Mouse (Mus musculus) thymus, postnatal 10 days (tissue): ENCODE measurements around the gene Cntnap4.

Experiments
- DNase-seq, 2 experiments: peaks; one replicate each; pipeline ENCODE4 v3.0.0; 2021; ENCODE audit warnings: low spot score in 2 of 2

Cntnap4 gene

GRCm38 (mm10) chr8:112569471-112570141 lies at the start of gene Cntnap4:
Cntnap4 (plus strand) TSS chr8:112570043.
- no peak for DNase-seq

- DNase-seq, result no peak
Observed at GRCm38 (mm10) chr8:112557376-112557775, 12.5 kb upstream of the Cntnap4 start.

- no peak for DNase-seq
Observed at GRCm38 (mm10) chr8:112570541-112570940, 698 bp downstream of the Cntnap4 start.

- DNase-seq, result no peak
Observed at GRCm38 (mm10) chr8:112571337-112571904, 1.6 kb downstream of the Cntnap4 start.

- DNase-seq, result no peak
Observed at GRCm38 (mm10) chr8:112581473-112581872, 11.6 kb downstream of the Cntnap4 start.

- no peak for DNase-seq
Observed at GRCm38 (mm10) chr8:112583440-112583839, 13.6 kb downstream of the Cntnap4 start.

- DNase-seq, result no peak
Observed at GRCm38 (mm10) chr8:112588357-112589051, 18.7 kb downstream of the Cntnap4 start.

GRCm38 (mm10) chr8:112589052-112589389 lies 19.2 kb downstream of the Cntnap4 start:
- no peak for DNase-seq

- no peak for DNase-seq
Observed at GRCm38 (mm10) chr8:112596023-112596776, 26.4 kb downstream of the Cntnap4 start.

- DNase-seq, result no peak
Observed at GRCm38 (mm10) chr8:112599975-112600374, 30.1 kb downstream of the Cntnap4 start.

- DNase-seq, result no peak
Observed at GRCm38 (mm10) chr8:112601150-112601549, 31.3 kb downstream of the Cntnap4 start.

GRCm38 (mm10) chr8:112610121-112610520 lies 40.3 kb downstream of the Cntnap4 start:
- DNase-seq, result no peak

GRCm38 (mm10) chr8:112628791-112629190 lies 58.9 kb downstream of the Cntnap4 start:
- DNase-seq, result no peak

GRCm38 (mm10) chr8:112652657-112653056 lies 82.8 kb downstream of the Cntnap4 start:
- DNase-seq, result no peak

- DNase-seq, result no peak
Observed at GRCm38 (mm10) chr8:112653276-112653675, 83.4 kb downstream of the Cntnap4 start.

GRCm38 (mm10) chr8:112653994-112654393 lies 84.2 kb downstream of the Cntnap4 start:
- DNase-seq, result no peak

- no peak for DNase-seq
Observed at GRCm38 (mm10) chr8:112664067-112664466, 94.2 kb downstream of the Cntnap4 start.

- no peak for DNase-seq
Observed at GRCm38 (mm10) chr8:112674671-112675070, 104.8 kb downstream of the Cntnap4 start.

GRCm38 (mm10) chr8:112681757-112682156 lies 111.9 kb downstream of the Cntnap4 start:
- DNase-seq, result no peak

- DNase-seq, result no peak
Observed at GRCm38 (mm10) chr8:112695708-112696107, 125.9 kb downstream of the Cntnap4 start.

GRCm38 (mm10) chr8:112698141-112698540 lies 128.3 kb downstream of the Cntnap4 start:
- DNase-seq, result no peak

GRCm38 (mm10) chr8:112716982-112717381 lies 147.1 kb downstream of the Cntnap4 start:
- no peak for DNase-seq
